Mouse (Mus musculus): Measurements from ENCODE around the gene Smarcd3. TPM values are rescaled to one million over a fixed set of nuclear protein-coding genes. Genes with fewer than 3 reads are reported as not detected.
A peak's percentile ranks its signal among the peaks of the same experiment; 100 is the strongest.

The Smarcd3 gene
- polyA plus RNA-seq, 1 experiment from 2014 or later = 35.6 TPM

GRCm38 (mm10) chr5:24624822-24625120, 560 bp upstream of the Smarcd3 start:
- ATAC-seq (ENCODE audit: insufficient number of reproducible peaks, insufficient read depth, low FRiP score, low read depth) = no peak
- no peak overlapping the region for H3K9ac ChIP-seq (replicated peaks; ENCODE audit: low read depth, low read length)
- 26% methylated on average over 4 of the region's 4 CpGs for WGBS
- H3K27me3 ChIP-seq (ENCODE audit: control insufficient read depth, insufficient read depth, low read length) = no peaks in the 10 kb centered on the region
- no peaks in the 10 kb centered on the region for H3K4me1 ChIP-seq (ENCODE audit: control insufficient read depth, insufficient read depth, low read length)
- no peak overlapping the region for H3K27ac ChIP-seq (ENCODE audit: low read length)
- no peaks in the 10 kb centered on the region for H3K36me3 ChIP-seq (ENCODE audit: control insufficient read depth, insufficient read depth, low read length)
- no peaks in the 10 kb centered on the region for H3K9me3 ChIP-seq (ENCODE audit: control insufficient read depth, low read depth, low read length)
- no peak overlapping the region for H3K4me2 ChIP-seq (replicated peaks; ENCODE audit: low read depth, low read length)
- no peak overlapping the region for H3K4me3 ChIP-seq (ENCODE audit: low read depth, low read length)

- H3K36me3 ChIP-seq (ENCODE audit: control insufficient read depth, insufficient read depth, low read length) = no peaks in the 10 kb centered on the region
- peak overlapping the region; percentile 78 for H3K4me2 ChIP-seq (replicated peaks; ENCODE audit: low read depth, low read length)
- H3K4me1 ChIP-seq (ENCODE audit: control insufficient read depth, insufficient read depth, low read length) = no peaks in the 10 kb centered on the region
- 47% methylated on average over 8 of the region's 8 CpGs for WGBS
- H3K27ac ChIP-seq (ENCODE audit: low read length) = no peak overlapping the region
- ATAC-seq (ENCODE audit: insufficient number of reproducible peaks, insufficient read depth, low FRiP score, low read depth) = no peak
- H3K9me3 ChIP-seq (ENCODE audit: control insufficient read depth, low read depth, low read length) = no peaks in the 10 kb centered on the region
- no peaks in the 10 kb centered on the region for H3K27me3 ChIP-seq (ENCODE audit: control insufficient read depth, insufficient read depth, low read length)
- peak overlapping the region; percentile 43; the same call in 1 of the 2 replicates for H3K4me3 ChIP-seq (ENCODE audit: low read depth, low read length)
- no peak overlapping the region for H3K9ac ChIP-seq (replicated peaks; ENCODE audit: low read depth, low read length)
Observed at GRCm38 (mm10) chr5:24623041-24623985, 898 bp downstream of the Smarcd3 start.

GRCm38 (mm10) chr5:24622386-24623040, 1.7 kb downstream of the Smarcd3 start:
- ATAC-seq (ENCODE audit: insufficient number of reproducible peaks, insufficient read depth, low FRiP score, low read depth) = no peak
- H3K4me2 ChIP-seq (replicated peaks; ENCODE audit: low read depth, low read length) = no peak overlapping the region
- H3K9ac ChIP-seq (replicated peaks; ENCODE audit: low read depth, low read length) = no peak overlapping the region
- no peaks in the 10 kb centered on the region for H3K27me3 ChIP-seq (ENCODE audit: control insufficient read depth, insufficient read depth, low read length)
- H3K4me3 ChIP-seq (ENCODE audit: low read depth, low read length) = no peak overlapping the region
- 67% methylated on average over 7 of the region's 7 CpGs for WGBS
- H3K36me3 ChIP-seq (ENCODE audit: control insufficient read depth, insufficient read depth, low read length) = no peaks in the 10 kb centered on the region
- H3K9me3 ChIP-seq (ENCODE audit: control insufficient read depth, low read depth, low read length) = no peaks in the 10 kb centered on the region
- H3K27ac ChIP-seq (ENCODE audit: low read length) = no peak overlapping the region
- H3K4me1 ChIP-seq (ENCODE audit: control insufficient read depth, insufficient read depth, low read length) = no peaks in the 10 kb centered on the region

- Histone ChIP-seq H3K27me3 (ENCODE audit: control insufficient read depth, insufficient read depth, low read length) (no peaks in the 10 kb centered on the region), H3K9me3 (ENCODE audit: control insufficient read depth, low read depth, low read length) (no peaks in the 10 kb centered on the region), H3K36me3 (ENCODE audit: control insufficient read depth, insufficient read depth, low read length) (no peaks in the 10 kb centered on the region), H3K4me3 (ENCODE audit: low read depth, low read length) (no peak overlapping the region), H3K4me2 (replicated peaks; ENCODE audit: low read depth, low read length) (no peak overlapping the region), H3K27ac (ENCODE audit: low read length) (no peak overlapping the region), H3K4me1 (ENCODE audit: control insufficient read depth, insufficient read depth, low read length) (no peaks in the 10 kb centered on the region), H3K9ac (replicated peaks; ENCODE audit: low read depth, low read length) (no peak overlapping the region)
- 71% methylated on average over 8 of the region's 8 CpGs for WGBS
- no peak for ATAC-seq (ENCODE audit: insufficient number of reproducible peaks, insufficient read depth, low FRiP score, low read depth)
Observed at GRCm38 (mm10) chr5:24620626-24621025, 3.6 kb downstream of the Smarcd3 start.

GRCm38 (mm10) chr5:24620116-24620515, 4.1 kb downstream of the Smarcd3 start:
- Histone ChIP-seq H3K9me3 (ENCODE audit: control insufficient read depth, low read depth, low read length) (no peaks in the 10 kb centered on the region), H3K4me2 (replicated peaks; ENCODE audit: low read depth, low read length) (no peak overlapping the region), H3K27me3 (ENCODE audit: control insufficient read depth, insufficient read depth, low read length) (no peaks in the 10 kb centered on the region), H3K4me1 (ENCODE audit: control insufficient read depth, insufficient read depth, low read length) (no peaks in the 10 kb centered on the region), H3K36me3 (ENCODE audit: control insufficient read depth, insufficient read depth, low read length) (no peaks in the 10 kb centered on the region), H3K27ac (ENCODE audit: low read length) (no peak overlapping the region), H3K4me3 (ENCODE audit: low read depth, low read length) (no peak overlapping the region), H3K9ac (replicated peaks; ENCODE audit: low read depth, low read length) (no peak overlapping the region)
- no peak for ATAC-seq (ENCODE audit: insufficient number of reproducible peaks, insufficient read depth, low FRiP score, low read depth)
- 57% methylated on average over 8 of the region's 8 CpGs for WGBS

GRCm38 (mm10) chr5:24618921-24619320, 5.3 kb downstream of the Smarcd3 start:
- Histone ChIP-seq H3K4me2 (replicated peaks; ENCODE audit: low read depth, low read length) (no peak overlapping the region), H3K9me3 (ENCODE audit: control insufficient read depth, low read depth, low read length) (no peaks in the 10 kb centered on the region), H3K27me3 (ENCODE audit: control insufficient read depth, insufficient read depth, low read length) (no peaks in the 10 kb centered on the region), H3K4me3 (ENCODE audit: low read depth, low read length) (no peak overlapping the region), H3K36me3 (ENCODE audit: control insufficient read depth, insufficient read depth, low read length) (no peaks in the 10 kb centered on the region), H3K4me1 (ENCODE audit: control insufficient read depth, insufficient read depth, low read length) (no peaks in the 10 kb centered on the region), H3K9ac (replicated peaks; ENCODE audit: low read depth, low read length) (no peak overlapping the region), H3K27ac (ENCODE audit: low read length) (no peak overlapping the region)
- no peak for ATAC-seq (ENCODE audit: insufficient number of reproducible peaks, insufficient read depth, low FRiP score, low read depth)
- WGBS = 87% methylated on average over 3 of the region's 3 CpGs

- Histone ChIP-seq H3K9me3 (ENCODE audit: control insufficient read depth, low read depth, low read length) (no peaks in the 10 kb centered on the region), H3K27me3 (ENCODE audit: control insufficient read depth, insufficient read depth, low read length) (no peaks in the 10 kb centered on the region), H3K4me2 (replicated peaks; ENCODE audit: low read depth, low read length) (no peak overlapping the region), H3K36me3 (ENCODE audit: control insufficient read depth, insufficient read depth, low read length) (no peaks in the 10 kb centered on the region), H3K27ac (ENCODE audit: low read length) (no peak overlapping the region), H3K4me1 (ENCODE audit: control insufficient read depth, insufficient read depth, low read length) (no peaks in the 10 kb centered on the region; the same call in 1 of the 2 replicates), H3K4me3 (ENCODE audit: low read depth, low read length) (no peak overlapping the region), H3K9ac (replicated peaks; ENCODE audit: low read depth, low read length) (no peak overlapping the region)
- WGBS = 73% methylated on average over 6 of the region's 6 CpGs
- no peak for ATAC-seq (ENCODE audit: insufficient number of reproducible peaks, insufficient read depth, low FRiP score, low read depth)
Observed at GRCm38 (mm10) chr5:24615097-24615496, 9.1 kb downstream of the Smarcd3 start.

GRCm38 (mm10) chr5:24612302-24612649, 11.9 kb downstream of the Smarcd3 start:
- Histone ChIP-seq H3K36me3 (ENCODE audit: control insufficient read depth, insufficient read depth, low read length) (no peaks in the 10 kb centered on the region), H3K27ac (ENCODE audit: low read length) (no peak overlapping the region), H3K4me2 (replicated peaks; ENCODE audit: low read depth, low read length) (no peak overlapping the region), H3K4me3 (ENCODE audit: low read depth, low read length) (no peak overlapping the region), H3K27me3 (ENCODE audit: control insufficient read depth, insufficient read depth, low read length) (no peaks in the 10 kb centered on the region), H3K9me3 (ENCODE audit: control insufficient read depth, low read depth, low read length) (no peaks in the 10 kb centered on the region), H3K4me1 (ENCODE audit: control insufficient read depth, insufficient read depth, low read length) (no peaks in the 10 kb centered on the region; the same call in 1 of the 2 replicates), H3K9ac (replicated peaks; ENCODE audit: low read depth, low read length) (no peak overlapping the region)
- WGBS = 75% methylated on average over 5 of the region's 5 CpGs
- no peak for ATAC-seq (ENCODE audit: insufficient number of reproducible peaks, insufficient read depth, low FRiP score, low read depth)
